Mouse (Mus musculus): ENCODE measurements around the gene Lrrc7.

- TF ChIP-seq CTCF (IDR thresholded peaks at IDR 0.05; ENCODE audit: low read depth, low read length) = no peak
- TF ChIP-seq POLR2A (IDR thresholded peaks at IDR 0.05; ENCODE audit: insufficient read depth, low read length) = no peak
- TF ChIP-seq EP300 (IDR thresholded peaks at IDR 0.05; ENCODE audit: insufficient read depth, low read depth, low read length) = no peak
Observed at GRCm38 (mm10) chr3:158210026-158210425, 352.0 kb downstream of the Lrrc7 start.

All from ES-Bruce4 (cell line).